Mouse (Mus musculus): Measurements from ENCODE around the gene S100a5. TPM values are rescaled to one million over a fixed set of nuclear protein-coding genes. Genes with fewer than 3 reads are reported as not detected.

S100a5 gene
- not detected in 2 replicates for polyA plus RNA-seq (2012; ENCODE audit: insufficient read depth, low replicate concordance)

DNA sequence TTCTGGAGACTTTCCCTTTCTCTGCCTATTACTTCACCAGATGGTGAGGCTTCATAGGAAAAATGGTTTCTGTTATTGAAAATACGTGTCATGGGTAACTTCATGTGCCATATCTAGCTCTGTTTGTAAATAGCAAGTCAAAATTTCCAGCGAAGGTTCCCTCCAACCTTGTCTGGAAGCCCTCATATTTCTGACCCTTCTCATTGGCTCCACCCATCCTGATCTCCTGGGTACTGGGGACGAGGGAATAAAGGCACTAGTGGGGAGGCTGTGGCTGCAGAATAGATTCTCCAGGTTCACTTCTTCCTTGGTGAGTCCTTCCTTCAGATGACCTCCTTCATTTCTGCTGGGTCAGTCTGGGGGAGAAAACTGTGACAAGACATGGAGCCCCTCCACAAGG lies at the start of gene S100a5:
S100a5 (plus strand) TSS at position 301 of the 400 bp plus-strand sequence.
- H3K9me3 ChIP-seq = no peaks in the 10 kb centered on the region

DNA sequence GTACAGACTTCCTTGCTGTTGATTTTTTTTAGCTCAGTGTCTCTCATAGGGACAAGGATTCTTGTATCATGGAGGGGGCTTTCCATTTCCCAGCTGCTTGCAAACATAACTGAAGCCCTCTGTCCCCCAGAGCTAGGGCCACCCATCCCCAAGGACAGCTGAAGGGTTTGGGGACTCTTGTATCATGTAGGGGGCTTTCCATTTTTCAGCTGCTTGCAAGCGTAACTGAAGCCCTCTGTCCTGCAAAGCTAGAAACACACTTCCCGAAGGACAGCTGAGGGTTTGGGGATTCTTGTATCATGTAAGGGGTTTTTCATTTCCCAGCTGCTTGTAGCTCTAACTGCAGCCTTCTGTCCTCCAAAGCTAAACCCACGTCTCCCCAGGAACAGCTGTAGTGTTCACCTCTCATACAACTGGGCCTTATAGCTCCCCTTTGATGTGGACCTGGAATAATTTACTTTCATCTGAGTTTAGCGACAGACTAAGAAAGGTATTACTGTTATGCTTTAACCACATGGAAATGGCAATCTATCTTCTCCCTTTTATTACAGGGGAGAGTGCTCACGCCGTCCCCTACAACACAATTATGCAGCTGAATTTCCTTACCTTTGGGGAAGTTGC lies 48.2 kb upstream of the S100a5 start, which contains the start of gene S100a3:
S100a3 (plus strand) TSS at position 571 of the 621 bp plus-strand sequence.
- no peak within 1 kb of the TSS for H3K4me3 ChIP-seq (replicated peaks)
- peaks cover 16% of the 10 kb centered on the region for H3K27me3 ChIP-seq (replicated peaks)
- peaks cover 3% of the 10 kb centered on the region; the same call in 1 of the 2 replicates for H3K9me3 ChIP-seq
- TF ChIP-seq GATA1 (IDR thresholded peaks at IDR 0.05; ENCODE audit: borderline replicate concordance, low read length) (no peak), FLI1 (IDR thresholded peaks at IDR 0.05; ENCODE audit: low read length) (no peak)
- no peaks in the 10 kb centered on the region for H3K36me3 ChIP-seq (replicated peaks; ENCODE audit: low read length)
- no peaks in the 10 kb centered on the region for H3K4me1 ChIP-seq

More for the DNA sequence above, at the start of gene S100a5:
- Histone ChIP-seq H3K27me3 (replicated peaks) (peaks cover 83% of the 10 kb centered on the region), H3K4me3 (replicated peaks) (no peak within 1 kb of the TSS), H3K36me3 (replicated peaks; ENCODE audit: low read length) (no peaks in the 10 kb centered on the region), H3K4me1 (peaks cover 62% of the 10 kb centered on the region)
- TF ChIP-seq FLI1 (IDR thresholded peaks at IDR 0.05; ENCODE audit: low read length) (no peak), GATA1 (IDR thresholded peaks at IDR 0.05; ENCODE audit: borderline replicate concordance, low read length) (no peak)

DNA sequence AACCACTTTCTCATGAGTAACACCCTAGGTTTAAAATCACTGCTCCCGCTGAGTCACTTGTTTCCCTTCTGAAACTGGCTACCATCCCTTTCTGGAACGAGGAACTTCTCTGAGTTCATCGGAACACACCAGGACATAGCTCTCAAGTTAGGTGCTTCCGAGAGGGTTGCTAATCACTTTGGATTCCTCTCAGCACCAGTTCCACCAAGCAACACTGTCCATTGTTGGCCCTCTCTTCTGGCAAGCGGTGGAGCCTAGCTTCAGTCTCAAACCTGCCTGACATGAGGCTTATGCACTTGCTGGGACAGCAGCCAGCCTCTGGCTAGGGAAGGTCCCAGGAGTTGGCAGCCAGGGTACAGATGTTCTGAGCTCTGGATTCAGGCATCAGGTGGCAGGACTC lies 33.6 kb upstream of the S100a5 start:
- peaks cover 18% of the 10 kb centered on the region for H3K27me3 ChIP-seq (replicated peaks)
- H3K36me3 ChIP-seq (replicated peaks; ENCODE audit: low read length) = no peaks in the 10 kb centered on the region
- H3K4me1 ChIP-seq = peaks cover 4% of the 10 kb centered on the region; the same call in 1 of the 2 replicates
- H3K4me3 ChIP-seq (replicated peaks) = no peak overlapping the region
- H3K9me3 ChIP-seq = peaks cover 7% of the 10 kb centered on the region
- TF ChIP-seq GATA1 (IDR thresholded peaks at IDR 0.05; ENCODE audit: borderline replicate concordance, low read length) = no peak
- TF ChIP-seq FLI1 (IDR thresholded peaks at IDR 0.05; ENCODE audit: low read length) = no peak

DNA sequence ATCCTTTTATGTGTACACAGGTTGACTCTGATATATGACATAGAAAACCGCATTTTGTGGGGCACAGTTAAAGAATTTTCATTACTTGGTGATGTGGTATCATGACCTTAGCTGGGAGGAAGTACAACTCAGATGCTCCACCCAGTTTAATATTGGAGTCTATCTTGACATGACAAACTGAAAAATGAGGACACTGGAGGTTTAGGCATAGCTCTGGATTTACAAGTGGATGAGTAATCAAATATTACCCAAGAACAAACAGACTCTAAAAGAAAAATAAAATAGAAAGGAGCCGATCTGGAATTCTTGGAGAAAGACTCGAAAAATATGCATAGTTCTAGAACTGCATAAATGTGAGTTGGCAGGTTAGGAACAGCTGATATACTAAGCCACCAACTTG lies 33.0 kb upstream of the S100a5 start:
- H3K27me3 ChIP-seq (replicated peaks) = peaks cover 18% of the 10 kb centered on the region
- peaks cover 4% of the 10 kb centered on the region; the same call in 1 of the 2 replicates for H3K4me1 ChIP-seq
- TF ChIP-seq GATA1 (IDR thresholded peaks at IDR 0.05; ENCODE audit: borderline replicate concordance, low read length) = no peak
- TF ChIP-seq FLI1 (IDR thresholded peaks at IDR 0.05; ENCODE audit: low read length) = no peak
- no peaks in the 10 kb centered on the region for H3K36me3 ChIP-seq (replicated peaks; ENCODE audit: low read length)
- H3K4me3 ChIP-seq (replicated peaks) = no peak overlapping the region
- H3K9me3 ChIP-seq = peaks cover 7% of the 10 kb centered on the region

DNA sequence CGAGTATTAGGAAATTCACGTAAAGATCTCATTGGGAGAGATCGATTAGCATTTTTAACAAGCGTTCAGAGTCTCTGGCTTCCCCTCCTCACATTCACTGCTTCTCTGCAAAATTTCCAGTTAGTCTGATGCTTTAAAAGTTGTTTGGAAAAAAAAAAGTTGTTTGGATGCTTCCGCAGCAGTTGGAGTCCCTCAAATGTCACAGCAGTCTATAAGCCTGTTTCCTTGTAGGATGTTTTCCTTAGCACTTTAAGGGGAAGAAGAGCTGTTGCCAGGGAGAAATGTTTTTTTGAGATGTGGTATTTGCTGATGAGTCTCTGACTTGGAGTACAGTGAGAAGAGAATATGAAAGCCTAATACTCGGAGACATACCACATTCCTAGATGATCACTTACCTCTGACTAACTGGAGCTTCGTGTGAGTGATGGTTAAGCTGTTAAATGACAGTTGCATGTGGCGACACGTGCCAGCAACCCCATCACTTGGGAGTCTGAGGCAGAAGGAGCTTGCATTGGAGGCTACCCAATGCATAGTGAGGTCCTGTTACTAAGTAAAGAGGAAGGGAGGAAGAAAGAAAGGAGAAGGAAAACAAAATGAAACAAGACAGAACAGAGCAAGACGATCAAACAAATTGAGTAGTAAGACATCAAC lies 31.8 kb upstream of the S100a5 start:
- Histone ChIP-seq H3K36me3 (replicated peaks; ENCODE audit: low read length) (no peaks in the 10 kb centered on the region), H3K4me3 (replicated peaks) (no peak overlapping the region), H3K4me1 (peaks cover 4% of the 10 kb centered on the region; the same call in 1 of the 2 replicates), H3K9me3 (peaks cover 7% of the 10 kb centered on the region), H3K27me3 (replicated peaks) (peaks cover 18% of the 10 kb centered on the region)
- TF ChIP-seq GATA1 (IDR thresholded peaks at IDR 0.05; ENCODE audit: borderline replicate concordance, low read length) (no peak), FLI1 (IDR thresholded peaks at IDR 0.05; ENCODE audit: low read length) (no peak)

DNA sequence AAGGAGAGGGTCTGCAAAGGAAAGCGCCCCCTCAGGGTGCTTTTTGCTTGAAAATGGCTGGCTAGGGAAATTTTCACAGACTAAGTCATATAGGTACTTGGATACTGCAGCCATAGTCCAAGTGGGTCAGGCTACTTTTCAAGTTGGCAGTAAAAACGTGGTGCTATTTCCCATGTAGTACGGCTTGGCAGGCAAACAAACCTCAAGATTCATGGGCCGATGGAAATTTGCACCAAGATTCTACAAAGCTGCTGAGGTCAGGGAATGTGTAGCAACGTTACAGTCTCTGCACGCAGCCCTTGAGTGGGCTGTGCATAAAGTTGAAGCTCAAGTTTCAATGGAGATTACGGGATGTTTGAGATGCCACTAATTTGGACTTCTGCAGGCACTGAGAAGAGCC lies 28.9 kb upstream of the S100a5 start:
- 0 out of 2 replicates have a peak, but pooled peaks cover 8% of the 10 kb centered on the region for H3K9me3 ChIP-seq
- no peaks in the 10 kb centered on the region for H3K4me1 ChIP-seq
- H3K36me3 ChIP-seq (replicated peaks; ENCODE audit: low read length) = no peaks in the 10 kb centered on the region
- TF ChIP-seq FLI1 (IDR thresholded peaks at IDR 0.05; ENCODE audit: low read length) = no peak
- no peak for TF ChIP-seq GATA1 (IDR thresholded peaks at IDR 0.05; ENCODE audit: borderline replicate concordance, low read length)
- peaks cover 25% of the 10 kb centered on the region for H3K27me3 ChIP-seq (replicated peaks)
- no peak overlapping the region for H3K4me3 ChIP-seq (replicated peaks)

DNA sequence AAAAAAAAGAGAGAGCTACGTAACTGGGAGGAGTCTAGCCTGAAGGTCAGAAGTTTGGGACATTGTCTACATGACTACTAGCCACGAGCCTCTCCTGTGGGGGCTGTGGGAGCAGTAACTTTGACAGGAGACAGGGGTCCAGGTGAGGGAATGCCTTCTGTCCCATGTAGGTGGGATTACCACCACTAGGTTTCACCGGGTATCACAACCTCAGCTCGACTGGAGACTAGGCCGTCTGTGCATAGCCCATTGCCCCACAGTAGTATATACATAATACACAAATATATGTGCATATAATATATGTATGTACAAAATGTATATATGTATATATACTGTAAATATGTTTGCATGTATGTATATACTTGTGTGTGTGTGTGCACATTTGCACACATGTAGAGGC lies 27.2 kb upstream of the S100a5 start:
- TF ChIP-seq GATA1 (IDR thresholded peaks at IDR 0.05; ENCODE audit: borderline replicate concordance, low read length) (no peak), FLI1 (IDR thresholded peaks at IDR 0.05; ENCODE audit: low read length) (no peak)
- Histone ChIP-seq H3K36me3 (replicated peaks; ENCODE audit: low read length) (no peaks in the 10 kb centered on the region), H3K4me1 (peaks cover 7% of the 10 kb centered on the region; the same call in 1 of the 2 replicates), H3K4me3 (replicated peaks) (no peak overlapping the region), H3K9me3 (0 out of 2 replicates have a peak, but pooled peaks cover 8% of the 10 kb centered on the region), H3K27me3 (replicated peaks) (peaks cover 26% of the 10 kb centered on the region)

DNA sequence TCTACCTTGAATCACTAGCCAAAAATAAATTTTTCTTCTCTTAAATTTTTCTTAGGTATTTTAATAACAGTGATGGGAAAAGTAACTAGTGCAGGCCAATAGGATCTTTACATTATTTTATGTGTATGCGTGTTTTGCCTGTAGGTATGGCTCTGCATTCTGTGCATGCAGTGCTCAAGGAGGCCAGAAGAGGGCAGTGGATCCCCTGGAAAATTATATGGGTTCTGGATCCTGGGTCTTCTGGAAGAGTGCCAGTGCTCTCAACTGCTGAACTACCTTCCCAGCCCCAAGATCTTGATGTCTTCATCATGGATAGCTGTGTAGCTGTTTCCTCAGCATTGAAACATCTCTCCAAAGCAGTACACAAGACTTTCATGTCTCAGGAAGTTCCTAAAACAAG lies 26.2 kb upstream of the S100a5 start:
- no peaks in the 10 kb centered on the region for H3K36me3 ChIP-seq (replicated peaks; ENCODE audit: low read length)
- TF ChIP-seq GATA1 (IDR thresholded peaks at IDR 0.05; ENCODE audit: borderline replicate concordance, low read length) = no peak
- TF ChIP-seq FLI1 (IDR thresholded peaks at IDR 0.05; ENCODE audit: low read length) = no peak
- H3K9me3 ChIP-seq = 0 out of 2 replicates have a peak, but pooled peaks cover 8% of the 10 kb centered on the region
- H3K4me3 ChIP-seq (replicated peaks) = no peak overlapping the region
- peaks cover 33% of the 10 kb centered on the region for H3K27me3 ChIP-seq (replicated peaks)
- peaks cover 17% of the 10 kb centered on the region for H3K4me1 ChIP-seq

DNA sequence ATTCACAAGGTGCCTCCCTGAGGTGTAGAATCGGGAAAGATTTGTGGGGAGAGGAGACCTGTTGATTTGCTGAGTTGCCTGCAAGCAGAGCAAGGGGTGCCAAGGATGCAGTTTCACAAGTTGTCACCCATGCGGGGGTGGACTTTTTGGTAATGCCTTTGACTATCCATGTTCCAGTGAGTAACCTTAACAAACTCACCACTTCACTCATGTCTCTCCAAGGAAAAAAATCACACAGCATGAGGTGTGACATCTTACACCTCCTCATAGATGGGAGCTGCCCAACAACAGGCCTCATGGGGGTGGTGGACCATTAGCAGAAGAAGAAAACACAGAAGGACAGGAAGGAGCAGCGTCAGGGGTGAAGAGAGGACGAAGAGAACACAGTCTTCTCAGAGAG lies 25.8 kb upstream of the S100a5 start:
- Histone ChIP-seq H3K9me3 (0 out of 2 replicates have a peak, but pooled peaks cover 8% of the 10 kb centered on the region), H3K27me3 (replicated peaks) (peaks cover 35% of the 10 kb centered on the region), H3K4me1 (peaks cover 21% of the 10 kb centered on the region), H3K4me3 (replicated peaks) (no peak overlapping the region), H3K36me3 (replicated peaks; ENCODE audit: low read length) (no peaks in the 10 kb centered on the region)
- no peak for TF ChIP-seq FLI1 (IDR thresholded peaks at IDR 0.05; ENCODE audit: low read length)
- TF ChIP-seq GATA1 (IDR thresholded peaks at IDR 0.05; ENCODE audit: borderline replicate concordance, low read length) = no peak

DNA sequence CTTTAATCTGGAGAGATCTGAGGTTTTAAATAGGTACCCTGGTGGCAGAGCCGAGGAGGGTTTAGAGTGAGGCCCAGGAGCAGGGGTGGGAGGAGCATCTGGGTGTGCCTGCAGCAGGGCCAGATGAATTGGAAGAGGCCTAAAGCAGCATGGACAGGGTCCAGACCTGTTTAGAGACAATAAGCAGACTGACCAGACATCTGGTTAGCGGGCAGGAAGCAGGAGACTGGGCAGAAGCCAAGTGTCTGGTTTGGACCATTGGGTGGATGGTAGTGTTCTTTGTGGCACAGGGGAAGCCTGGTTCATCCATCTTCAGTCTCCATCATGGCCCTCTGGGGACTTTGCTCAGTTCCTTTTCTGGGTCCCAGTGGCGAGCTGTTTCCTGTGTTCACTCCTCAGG lies 24.4 kb upstream of the S100a5 start:
- TF ChIP-seq GATA1 (IDR thresholded peaks at IDR 0.05; ENCODE audit: borderline replicate concordance, low read length) (no peak), FLI1 (IDR thresholded peaks at IDR 0.05; ENCODE audit: low read length) (no peak)
- H3K4me1 ChIP-seq = peaks cover 29% of the 10 kb centered on the region
- H3K27me3 ChIP-seq (replicated peaks) = peaks cover 38% of the 10 kb centered on the region
- H3K4me3 ChIP-seq (replicated peaks) = no peak overlapping the region
- H3K9me3 ChIP-seq = 0 out of 2 replicates have a peak, but pooled peaks cover 8% of the 10 kb centered on the region
- no peaks in the 10 kb centered on the region for H3K36me3 ChIP-seq (replicated peaks; ENCODE audit: low read length)
